Mouse (Mus musculus) heart, embryonic 16.5 days (tissue): ENCODE measurements at regions not wholly inside any gene's neighbourhood (a gene's known extent, or its start where the extent isn't known, plus 50 kb on each side); places are given as distances from the start of the nearest gene placed in this dataset.

Experiments
- ATAC-seq: fragments of 200-750 bp; cut with Nextera tagmentation; replicated peaks from 2 replicates; pipeline ENCODE4 v1.8.0; 2017; ENCODE audit warnings: moderate number of reproducible peaks; ENCODE audit not compliant: insufficient read depth, low FRiP score; ENCODE audit errors: extremely low read depth
- H3K27ac ChIP-seq: fragments of 300-500 bp; sonication (generic); 2 replicates; pipeline ENCODE4 v1.5.1; 2014; ENCODE audit warnings: mild to moderate bottlenecking, low read length, control low read depth, moderate library complexity
- H3K27me3 ChIP-seq: fragments of 300-500 bp; sonication (generic); 2 replicates; pipeline ENCODE4 v1.6.1; 2014; ENCODE audit warnings: low read length, mixed read lengths; ENCODE audit not compliant: control insufficient read depth, insufficient read depth
- H3K36me3 ChIP-seq: fragments of 300-500 bp; sonication (generic); 2 replicates; pipeline ENCODE4 v1.6.1; 2014; ENCODE audit not compliant: control insufficient read depth, insufficient read depth
- H3K4me1 ChIP-seq: fragments of 300-500 bp; sonication (generic); 2 replicates; pipeline ENCODE4 v1.6.1; 2014; ENCODE audit warnings: low read length, mixed read lengths; ENCODE audit not compliant: control insufficient read depth, insufficient read depth
- H3K4me2 ChIP-seq: fragments of 300-500 bp; sonication (generic); 2 replicates; pipeline ENCODE4 v1.6.1; 2014; ENCODE audit warnings: low read depth, mild to moderate bottlenecking, control low read depth, low read length
- H3K4me3 ChIP-seq: fragments of 300-500 bp; sonication (generic); 2 replicates; pipeline ENCODE4 v1.5.1; 2014; ENCODE audit warnings: mild to moderate bottlenecking, control low read depth, low read length
- H3K9ac ChIP-seq: fragments of 300-500 bp; sonication (generic); 2 replicates; pipeline ENCODE4 v1.6.1; 2014; ENCODE audit warnings: low read length, control low read depth
- H3K9me3 ChIP-seq: fragments of 300-500 bp; sonication (generic); replicated peaks from 2 replicates; pipeline ENCODE4 v1.6.1; 2016; ENCODE audit warnings: low read length; ENCODE audit not compliant: control insufficient read depth
- WGBS: fragments of 180-500 bp; shearing (Covaris S2); extraction: QIAGEN DNeasy Blood & Tissue Kit; methylation state at CpG from one replicate; pipeline ENCODE4 v1.1.7; 2014; 5-methylcytosine and 5-hydroxymethylcytosine counted together

DNA sequence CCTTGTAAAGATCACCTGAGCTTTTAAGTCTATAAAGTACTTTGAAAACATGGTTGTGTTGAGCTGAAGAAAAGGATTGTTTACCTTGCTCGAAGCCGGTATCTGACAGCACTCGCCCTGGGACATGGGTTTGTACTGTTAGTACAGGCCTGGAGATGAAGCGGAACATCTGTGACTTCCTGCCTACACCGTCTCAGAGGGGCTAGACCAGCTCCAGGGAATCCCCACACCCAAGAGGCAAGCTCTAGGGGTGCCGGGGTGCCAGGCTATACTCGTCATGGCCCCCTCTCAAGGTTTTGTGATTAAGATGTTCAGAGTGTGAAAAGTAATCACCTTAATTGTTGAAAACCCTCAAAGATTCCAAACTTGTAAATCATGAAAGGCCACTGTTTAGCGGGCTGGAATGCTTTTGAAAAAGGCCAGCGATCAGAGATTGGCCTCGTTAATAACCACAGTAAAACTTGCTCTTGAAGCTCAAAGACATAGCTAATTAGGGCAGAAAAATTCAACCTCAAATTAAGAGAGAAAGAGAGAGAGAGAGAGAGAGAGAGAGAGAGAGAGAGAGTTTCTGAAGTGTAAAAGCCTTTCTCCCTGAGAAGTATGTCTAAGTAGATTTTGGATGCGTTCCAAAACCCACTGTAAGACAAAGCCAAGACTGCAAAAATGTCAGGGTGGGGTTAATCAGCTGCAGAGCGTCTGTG lies 202.9 kb downstream of the Mycn start:
- Histone ChIP-seq H3K4me2 (no peak overlapping the region), H3K27me3 (no peaks in the 10 kb centered on the region)
- 47% methylated on average over 12 of the region's 12 CpGs for WGBS

GRCm38 (mm10) chr12:12725797-12726196 lies 215.9 kb downstream of the Mycn start:
- H3K9ac ChIP-seq = no peak overlapping the region
- H3K36me3 ChIP-seq = no peaks in the 10 kb centered on the region
- no peak overlapping the region for H3K27ac ChIP-seq
- H3K4me1 ChIP-seq = no peaks in the 10 kb centered on the region
- WGBS = 32% methylated on average over 9 of the region's 9 CpGs
- peak overlapping the region; percentile 36; the same call in 1 of the 2 replicates for H3K4me2 ChIP-seq
- 0 out of 2 replicates have a peak, but pooled peaks cover 4% of the 10 kb centered on the region for H3K27me3 ChIP-seq
- no peak overlapping the region for H3K4me3 ChIP-seq
- no peak for ATAC-seq
- 0 out of 2 replicates have a peak, but pooled peaks cover 2% of the 10 kb centered on the region for H3K9me3 ChIP-seq

More for the DNA sequence above, 202.9 kb downstream of the Mycn start:
- no peak overlapping the region for H3K9ac ChIP-seq
- no peaks in the 10 kb centered on the region for H3K36me3 ChIP-seq
- no peak for ATAC-seq
- H3K27ac ChIP-seq = no peak overlapping the region
- H3K4me3 ChIP-seq = no peak overlapping the region
- H3K4me1 ChIP-seq = 0 out of 2 replicates have a peak, but pooled peaks cover 7% of the 10 kb centered on the region
- H3K9me3 ChIP-seq = no peaks in the 10 kb centered on the region

DNA sequence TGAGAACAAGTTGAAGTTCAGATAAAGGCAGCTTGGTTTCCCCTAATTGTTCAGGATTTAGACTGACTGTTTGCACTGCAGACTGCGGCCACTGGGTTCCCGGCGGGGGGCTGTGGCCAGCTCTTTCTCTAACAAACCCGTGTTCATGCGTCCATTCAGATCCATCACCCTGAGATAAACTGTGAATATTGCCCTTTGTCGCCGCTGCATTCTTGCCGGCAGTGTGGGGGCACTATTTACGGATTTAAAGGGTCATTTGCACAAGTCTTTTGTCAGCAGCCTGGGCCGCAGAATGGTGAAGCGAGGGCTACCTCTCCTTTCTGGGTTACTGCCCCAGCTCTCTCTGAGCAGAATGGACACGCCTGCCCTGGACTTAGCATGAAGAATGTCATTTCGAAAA lies 216.6 kb downstream of the Mycn start:
- Histone ChIP-seq H3K27me3 (0 out of 2 replicates have a peak, but pooled peaks cover 4% of the 10 kb centered on the region), H3K27ac (no peak overlapping the region), H3K4me1 (no peaks in the 10 kb centered on the region), H3K9ac (no peak overlapping the region), H3K4me3 (no peak overlapping the region), H3K36me3 (no peaks in the 10 kb centered on the region), H3K4me2 (peak overlapping the region; percentile 36), H3K9me3 (0 out of 2 replicates have a peak, but pooled peaks cover 2% of the 10 kb centered on the region)
- no peak for ATAC-seq
- WGBS = 20% methylated on average over 13 of the region's 13 CpGs

DNA sequence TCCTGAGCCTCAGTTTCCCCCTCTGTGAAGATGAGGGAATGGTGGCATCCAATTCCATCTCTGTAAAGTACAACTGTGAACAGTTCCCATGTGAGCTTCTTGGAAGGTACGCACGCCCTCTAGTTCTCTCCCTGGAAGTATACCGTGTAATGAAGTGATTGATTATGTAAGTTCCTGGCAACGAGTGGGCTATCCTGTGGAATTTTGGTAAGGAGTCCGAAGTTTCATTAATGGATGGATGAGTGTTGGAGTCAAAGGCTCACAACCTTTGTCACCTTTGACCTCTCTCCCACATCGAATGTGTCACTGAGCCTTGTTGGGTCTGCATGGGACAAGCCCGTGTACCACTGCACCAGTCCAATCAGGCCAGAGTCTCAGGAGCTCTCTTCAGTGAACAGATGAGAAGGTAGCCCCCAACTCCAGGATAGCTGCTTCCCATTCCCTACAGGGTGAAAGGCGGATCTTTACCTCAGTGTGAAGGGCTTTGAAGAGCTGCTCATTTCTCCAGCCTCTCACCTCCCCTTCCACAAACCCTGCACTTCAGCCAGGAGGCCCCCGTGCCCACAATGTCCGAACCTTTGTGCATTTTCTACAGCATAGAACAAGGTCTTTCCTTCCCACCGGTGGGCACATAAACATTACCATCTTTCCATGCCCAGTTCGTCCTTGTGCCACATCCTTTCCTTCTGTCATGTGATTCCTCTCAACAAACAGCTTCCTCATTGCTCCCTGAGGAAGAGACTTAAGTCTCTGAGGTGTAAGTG lies 217.8 kb downstream of the Mycn start:
- Histone ChIP-seq H3K36me3 (no peaks in the 10 kb centered on the region), H3K9ac (no peak overlapping the region), H3K27ac (no peak overlapping the region), H3K4me2 (no peak overlapping the region), H3K9me3 (0 out of 2 replicates have a peak, but pooled peaks cover 2% of the 10 kb centered on the region), H3K4me1 (no peaks in the 10 kb centered on the region), H3K27me3 (0 out of 2 replicates have a peak, but pooled peaks cover 4% of the 10 kb centered on the region), H3K4me3 (no peak overlapping the region)
- WGBS = 78% methylated on average over 12 of the region's 12 CpGs
- ATAC-seq = no peak

DNA sequence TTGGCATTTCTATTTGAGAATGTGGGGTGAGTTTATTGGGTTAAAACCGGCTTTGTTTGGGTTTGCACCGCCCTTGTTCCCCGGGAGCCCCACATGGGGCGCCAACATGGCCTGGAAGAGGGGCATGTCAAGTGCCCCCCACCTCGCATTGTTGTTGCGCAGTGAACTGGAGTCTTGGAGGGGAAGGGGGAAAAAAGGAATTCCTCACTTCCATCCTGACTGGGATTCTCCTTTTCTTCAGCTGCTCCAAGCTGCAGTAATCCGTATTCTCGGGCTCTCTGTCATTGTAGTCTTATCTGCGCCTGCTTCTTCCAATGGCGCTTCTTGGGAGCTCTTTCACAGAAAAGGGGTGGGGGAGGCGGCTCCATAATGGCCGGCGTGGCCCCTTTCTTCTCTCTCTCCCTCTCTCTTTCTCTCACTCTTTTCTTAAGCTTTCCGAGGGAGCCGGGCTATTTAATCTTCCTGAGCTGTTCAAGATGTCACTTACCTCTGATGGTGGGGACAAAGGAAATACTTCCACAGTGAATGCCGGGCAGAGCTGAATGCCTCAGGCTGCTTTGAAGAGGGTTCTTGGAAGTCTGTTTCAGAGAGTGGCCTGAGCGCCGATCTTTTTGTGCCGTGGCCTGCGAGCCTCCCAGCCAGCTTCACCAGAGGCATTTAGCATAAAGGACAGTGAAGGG lies 218.6 kb downstream of the Mycn start:
- Histone ChIP-seq H3K27me3 (0 out of 2 replicates have a peak, but pooled peaks cover 4% of the 10 kb centered on the region), H3K4me3 (no peak overlapping the region), H3K4me2 (no peak overlapping the region), H3K4me1 (no peaks in the 10 kb centered on the region), H3K9me3 (0 out of 2 replicates have a peak, but pooled peaks cover 2% of the 10 kb centered on the region), H3K27ac (no peak overlapping the region), H3K9ac (no peak overlapping the region), H3K36me3 (no peaks in the 10 kb centered on the region)
- WGBS = 82% methylated on average over 20 of the region's 20 CpGs
- no peak for ATAC-seq

DNA sequence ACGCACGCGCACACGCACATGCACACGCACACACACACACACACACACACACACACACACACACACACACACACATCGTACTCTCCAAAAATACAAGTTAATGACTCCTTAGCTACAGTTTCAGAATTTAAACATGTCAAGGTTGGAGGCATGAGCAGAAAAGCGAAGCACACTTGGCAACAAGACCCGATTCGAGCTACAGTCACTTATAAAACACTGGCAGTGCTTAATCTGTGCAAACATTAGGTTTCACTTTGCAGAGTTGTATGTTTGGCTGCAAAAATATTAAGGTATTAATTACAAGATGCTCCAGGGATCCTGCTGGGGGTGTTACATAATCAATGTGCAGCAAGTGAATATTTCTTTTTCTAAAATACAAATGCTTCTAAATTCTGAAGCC lies 225.0 kb downstream of the Mycn start:
- H3K27me3 ChIP-seq = no peaks in the 10 kb centered on the region

GRCm38 (mm10) chr12:12715956-12716669 lies 225.6 kb downstream of the Mycn start:
- H3K4me2 ChIP-seq = no peak overlapping the region
- no peak overlapping the region for H3K27ac ChIP-seq

More for the DNA sequence above, 225.0 kb downstream of the Mycn start:
- Histone ChIP-seq H3K36me3 (no peaks in the 10 kb centered on the region), H3K27ac (no peak overlapping the region), H3K9ac (no peak overlapping the region), H3K9me3 (no peaks in the 10 kb centered on the region), H3K4me2 (no peak overlapping the region), H3K4me3 (no peak overlapping the region), H3K4me1 (no peaks in the 10 kb centered on the region)
- 94% methylated on average over 9 of the region's 9 CpGs for WGBS
- ATAC-seq = no peak

DNA sequence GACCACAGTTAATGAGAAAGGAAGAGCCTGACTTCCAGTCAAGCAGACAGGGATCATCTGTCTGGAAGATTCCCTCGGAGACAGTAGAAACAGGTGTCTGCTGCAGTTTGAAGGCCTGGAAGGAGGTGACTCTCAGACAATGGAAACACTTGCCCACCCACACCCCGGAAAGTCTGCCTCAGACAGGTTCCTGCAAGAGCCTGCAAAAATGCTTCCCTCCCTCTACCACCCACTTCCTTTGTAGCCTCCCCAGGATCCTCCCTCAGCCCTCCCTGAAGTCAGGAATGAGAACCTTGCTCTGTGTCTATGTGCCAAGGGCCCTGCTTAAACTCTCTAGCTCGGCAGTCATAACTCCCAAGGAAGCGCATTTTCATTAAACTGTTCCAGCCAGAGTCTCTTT lies 226.2 kb downstream of the Mycn start:
- H3K9me3 ChIP-seq = no peaks in the 10 kb centered on the region
- H3K4me2 ChIP-seq = no peak overlapping the region
- H3K27me3 ChIP-seq = no peaks in the 10 kb centered on the region
- no peak overlapping the region for H3K27ac ChIP-seq
- H3K4me1 ChIP-seq = no peaks in the 10 kb centered on the region
- H3K36me3 ChIP-seq = no peaks in the 10 kb centered on the region
- no peak overlapping the region for H3K9ac ChIP-seq
- no peak for ATAC-seq
- no peak overlapping the region for H3K4me3 ChIP-seq
- 56% methylated on average over 4 of the region's 4 CpGs for WGBS

More at GRCm38 (mm10) chr12:12715956-12716669, 225.6 kb downstream of the Mycn start:
- H3K27me3 ChIP-seq = no peaks in the 10 kb centered on the region
- H3K9ac ChIP-seq = no peak overlapping the region
- no peaks in the 10 kb centered on the region for H3K4me1 ChIP-seq
- ATAC-seq = no peak
- WGBS = 88% methylated on average over 7 of the region's 7 CpGs
- no peaks in the 10 kb centered on the region for H3K9me3 ChIP-seq
- H3K4me3 ChIP-seq = no peak overlapping the region
- no peaks in the 10 kb centered on the region for H3K36me3 ChIP-seq
